ENCODE assay signal across 18 mouse cellular contexts in the genomic region with DNA sequence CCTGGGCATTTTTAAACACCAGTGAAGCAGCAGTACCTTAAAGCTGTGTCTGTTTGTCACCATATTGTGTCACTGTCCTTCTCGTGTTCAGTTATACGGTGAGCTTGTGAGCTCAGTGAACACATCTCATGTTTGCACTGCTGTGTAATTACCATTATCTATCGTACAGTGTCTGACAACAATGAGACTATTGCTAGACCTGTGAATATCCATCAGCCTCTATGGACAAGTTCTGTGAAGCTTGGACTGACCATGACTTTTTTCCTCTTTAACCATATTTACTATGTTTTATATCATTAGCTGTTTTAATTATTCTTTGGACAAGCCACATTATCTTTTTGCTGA. TPM values are rescaled to one million over a fixed set of nuclear protein-coding genes. Genes with fewer than 3 reads are reported as not detected.
DNase-seq lines count a peak whose midpoint lies in the region; ATAC-seq and TF ChIP-seq lines count a peak whose summit lies in the region.
"Had no signal": no experiment of that assay in that cellular context is flagged by ENCODE, and none has a peak within 500 bp of the region (broad histone marks: within the 10 kb centered on the region; RNA-seq: fewer than 3 reads in every experiment).

No protein-coding gene starts in this region.

- H3K4me1 ChIP-seq in forebrain, embryonic 15.5 days: peaks cover 30% of the 10 kb centered on the region
- H3K4me1 ChIP-seq in hindbrain, embryonic 16.5 days (ENCODE audit: control insufficient read depth, insufficient read depth, low read depth, low read length): peaks cover 30% of the 10 kb centered on the region
- H3K4me1 ChIP-seq in neural tube, embryonic 15.5 days: peaks cover 51% of the 10 kb centered on the region
- H3K4me1 ChIP-seq in heart, embryonic 11.5 days (ENCODE audit: control insufficient read depth, insufficient read depth, low read length): peaks cover 72% of the 10 kb centered on the region
- H3K4me1 ChIP-seq: liver, embryonic 15.5 days had no signal

- peak overlapping the region; percentile 76 for H3K27ac ChIP-seq in layer of hippocampus, adult 2 months
- peak overlapping the region; percentile 80 for H3K27ac ChIP-seq in forebrain, embryonic 15.5 days (replicated peaks)
- peak overlapping the region; percentile 62 for H3K27ac ChIP-seq in hindbrain, embryonic 16.5 days (ENCODE audit: low read depth, low read length)
- H3K27ac ChIP-seq in neural tube, embryonic 15.5 days (replicated peaks): peak overlapping the region; percentile 78
- H3K27ac ChIP-seq in heart, embryonic 11.5 days (ENCODE audit: low read depth, low read length): no peak overlapping the region
- H3K27ac ChIP-seq: embryonic facial prominence, embryonic 10.5 days; heart, embryonic 13.5 days; limb, embryonic 15.5 days; liver, embryonic 15.5 days; macrophage had no signal

- H3K9ac ChIP-seq in forebrain, embryonic 15.5 days (replicated peaks): no peak overlapping the region
- peak overlapping the region; percentile 43; the same call in 1 of the 2 replicates for H3K9ac ChIP-seq in hindbrain, embryonic 16.5 days (ENCODE audit: low read depth, low read length)
- no peak overlapping the region for H3K9ac ChIP-seq in neural tube, embryonic 15.5 days (replicated peaks)
- no peak overlapping the region for H3K9ac ChIP-seq in heart, embryonic 11.5 days (ENCODE audit: low read depth, low read length)
- H3K9ac ChIP-seq: limb, embryonic 15.5 days; liver, embryonic 15.5 days had no signal

- peak overlapping the region; percentile 18 for H3K4me2 ChIP-seq in forebrain, embryonic 15.5 days (replicated peaks)
- H3K4me2 ChIP-seq in hindbrain, embryonic 16.5 days (ENCODE audit: low read length): peak overlapping the region; percentile 48
- peak overlapping the region; percentile 40 for H3K4me2 ChIP-seq in neural tube, embryonic 15.5 days
- no peak overlapping the region for H3K4me2 ChIP-seq in heart, embryonic 11.5 days
- H3K4me2 ChIP-seq: heart, embryonic 13.5 days; limb, embryonic 15.5 days; liver, embryonic 15.5 days had no signal

- intact Hi-C loops in left cerebral cortex, postnatal 10 days (cut with DNase I): loop anchor here (5.0 kb wide), 1 partner anchor 52 kb away; no protein-coding TSS in a partner anchor

- H3K27me3 ChIP-seq in forebrain, embryonic 15.5 days: no peaks in the 10 kb centered on the region
- no peaks in the 10 kb centered on the region for H3K27me3 ChIP-seq in hindbrain, embryonic 16.5 days (replicated peaks; ENCODE audit: control insufficient read depth, insufficient read depth, low read length)
- no peaks in the 10 kb centered on the region for H3K27me3 ChIP-seq in neural tube, embryonic 15.5 days (replicated peaks)
- H3K27me3 ChIP-seq in heart, embryonic 11.5 days (ENCODE audit: control insufficient read depth, insufficient read depth, low read length): no peaks in the 10 kb centered on the region
- H3K27me3 ChIP-seq: heart, embryonic 13.5 days; limb, embryonic 15.5 days; liver, embryonic 15.5 days had no signal

- no peaks in the 10 kb centered on the region for H3K36me3 ChIP-seq in forebrain, embryonic 15.5 days
- H3K36me3 ChIP-seq in hindbrain, embryonic 16.5 days (ENCODE audit: control insufficient read depth, insufficient read depth, low read length): no peaks in the 10 kb centered on the region
- H3K36me3 ChIP-seq in neural tube, embryonic 15.5 days: no peaks in the 10 kb centered on the region
- no peaks in the 10 kb centered on the region for H3K36me3 ChIP-seq in heart, embryonic 11.5 days (ENCODE audit: control insufficient read depth, insufficient read depth, low read length)
- H3K36me3 ChIP-seq: embryonic facial prominence, embryonic 10.5 days; heart, embryonic 13.5 days; limb, embryonic 15.5 days; liver, embryonic 15.5 days had no signal

- no peaks in the 10 kb centered on the region for H3K9me3 ChIP-seq in forebrain, embryonic 15.5 days
- no peaks in the 10 kb centered on the region for H3K9me3 ChIP-seq in hindbrain, embryonic 16.5 days (ENCODE audit: control insufficient read depth, low read length)
- H3K9me3 ChIP-seq in neural tube, embryonic 15.5 days (replicated peaks): no peaks in the 10 kb centered on the region
- H3K9me3 ChIP-seq in heart, embryonic 11.5 days (replicated peaks; ENCODE audit: control insufficient read depth, low read length): no peaks in the 10 kb centered on the region
- H3K9me3 ChIP-seq: embryonic facial prominence, embryonic 10.5 days; heart, embryonic 13.5 days; limb, embryonic 15.5 days; liver, embryonic 15.5 days had no signal

- no peak overlapping the region for H3K4me3 ChIP-seq in layer of hippocampus, adult 2 months
- H3K4me3 ChIP-seq in forebrain, embryonic 15.5 days: no peak overlapping the region
- no peak overlapping the region for H3K4me3 ChIP-seq in hindbrain, embryonic 16.5 days (ENCODE audit: low read length)
- H3K4me3 ChIP-seq in neural tube, embryonic 15.5 days (replicated peaks): 0 out of 2 replicates have a peak overlapping the region, but pooled peaks have one; percentile 3
- no peak overlapping the region for H3K4me3 ChIP-seq in heart, embryonic 11.5 days (ENCODE audit: low read depth, low read length)
- H3K4me3 ChIP-seq: embryonic facial prominence, embryonic 10.5 days; heart, embryonic 13.5 days; limb, embryonic 15.5 days; liver, embryonic 15.5 days had no signal

- 64% methylated on average over 3 of the region's 3 CpGs for WGBS in forebrain, embryonic 15.5 days
- 44% methylated on average over 3 of the region's 3 CpGs for WGBS in hindbrain, embryonic 16.5 days
- 37% methylated on average over 3 of the region's 3 CpGs for WGBS in neural tube, embryonic 15.5 days
- 73% methylated on average over 3 of the region's 3 CpGs for WGBS in heart, embryonic 11.5 days (ENCODE audit: insufficient replicate concordance)

- peak; percentile 31 for ATAC-seq in forebrain, embryonic 15.5 days (replicated peaks)
- peak; percentile 25 for ATAC-seq in hindbrain, embryonic 16.5 days
- ATAC-seq in neural tube, embryonic 15.5 days (ENCODE audit: low FRiP score): peak; percentile 30; the same call in 1 of the 2 replicates
- ATAC-seq in heart, embryonic 11.5 days (replicated peaks; ENCODE audit: insufficient number of reproducible peaks, low FRiP score, low TSS enrichment): no peak

- no peak for DNase-seq in layer of hippocampus, adult 2 months (ENCODE audit: low spot score in 2 of 2)
- DNase-seq in layer of hippocampus, adult 11-12 months (ENCODE audit: low spot score): no peak
- no peak for DNase-seq in left cerebral cortex, postnatal 10 days (ENCODE audit: extremely low spot score in 1 of 2, low spot score in 2 of 2)
- DNase-seq: B cell, adult 2 months; cerebellum, adult 2 months; cerebellum, postnatal 36 days; right cerebral cortex, postnatal 14 days; spleen, adult 18-20 months; thymus, postnatal 4 days had no signal

- TF ChIP-seq CTCF in layer of hippocampus, adult 2 months (conservative IDR thresholded peaks at IDR 0.05): no peak

RNA-seq across cellular contexts. Expression of a gene that starts 55.4 kb away (rescaled TPM):
- total RNA-seq in layer of hippocampus, adult 2 months (2021): 10 to 100 TPM; 72.1 to 73.2 TPM
- polyA plus RNA-seq in forebrain, embryonic 15.5 days (2015; fragmentation: Nextera tagmentation; extraction: Ambion mirVana): 28.7 and 31.2 TPM in 2 replicates
- 37.4 and 51.0 TPM in 2 replicates for polyA plus RNA-seq in hindbrain, embryonic 16.5 days (2015; fragmentation: Nextera tagmentation; extraction: Ambion mirVana)
- polyA plus RNA-seq in neural tube, embryonic 15.5 days (2015; fragmentation: Nextera tagmentation; extraction: Ambion mirVana): 48.3 and 49.9 TPM in 2 replicates
- polyA plus RNA-seq in heart, embryonic 11.5 days (2014; fragmentation: Nextera tagmentation; extraction: Ambion mirVana): 27.4 and 35.1 TPM in 2 replicates
- total RNA-seq in left cerebral cortex, postnatal 10 days (2021): 10 to 100 TPM; 58.5 to 60.2 TPM
